Mouse (Mus musculus): Measurements from ENCODE around the gene Sh2d2a.

- no peak for TF ChIP-seq FLI1 (IDR thresholded peaks at IDR 0.05; ENCODE audit: low read length)
- no peak for TF ChIP-seq GATA1 (IDR thresholded peaks at IDR 0.05; ENCODE audit: borderline replicate concordance, low read length)
Observed at GRCm38 (mm10) chr3:87857666-87858065, 11.1 kb downstream of the Sh2d2a start.
